Mouse (Mus musculus) embryonic facial prominence, embryonic 11.5 days (tissue): ENCODE data around the gene C8g. TPM values are rescaled to one million over a fixed set of nuclear protein-coding genes. Genes with fewer than 3 reads are reported as not detected.

Experiments
- ATAC-seq: fragments of 200-750 bp; cut with Nextera tagmentation; replicated peaks from 2 replicates; pipeline ENCODE4 v1.8.0; 2017; ENCODE audit warnings: low read depth; ENCODE audit not compliant: insufficient number of reproducible peaks, low FRiP score, low TSS enrichment
- DNase-seq: peaks from one replicate; pipeline ENCODE4 v3.0.0-alpha.2; 2015; ENCODE audit warnings: low spot score
- H3K27ac ChIP-seq: fragments of 300-500 bp; sonication (generic); replicated peaks from 2 replicates; pipeline ENCODE4 v1.5.1; 2014; ENCODE audit warnings: mild to moderate bottlenecking, low read depth, low read length, control low read depth
- H3K27me3 ChIP-seq: fragments of 300-500 bp; sonication (generic); 2 replicates; pipeline ENCODE4 v1.6.1; 2014; ENCODE audit warnings: mild to moderate bottlenecking, low read length, moderate library complexity, mixed read lengths; ENCODE audit not compliant: control insufficient read depth, insufficient read depth
- H3K36me3 ChIP-seq: fragments of 300-500 bp; sonication (generic); replicated peaks from 2 replicates; pipeline ENCODE4 v1.6.1; 2014; ENCODE audit warnings: low read depth, mild to moderate bottlenecking, low read length, moderate library complexity, mixed read lengths; ENCODE audit not compliant: control insufficient read depth, insufficient read depth
- H3K4me1 ChIP-seq: fragments of 300-500 bp; sonication (generic); 2 replicates; pipeline ENCODE4 v1.6.1; 2014; ENCODE audit warnings: low read length, mixed read lengths; ENCODE audit not compliant: control insufficient read depth, insufficient read depth
- H3K4me2 ChIP-seq: fragments of 300-500 bp; sonication (generic); 2 replicates; pipeline ENCODE4 v1.6.1; 2014; ENCODE audit warnings: low read depth, mild to moderate bottlenecking, control low read depth, low read length, moderate library complexity
- H3K4me3 ChIP-seq: fragments of 300-500 bp; sonication (generic); 2 replicates; pipeline ENCODE4 v1.5.1; 2014; ENCODE audit warnings: low read depth, low read length, control low read depth
- H3K9ac ChIP-seq: fragments of 300-500 bp; sonication (generic); replicated peaks from 2 replicates; pipeline ENCODE4 v1.6.1; 2014; ENCODE audit warnings: mild to moderate bottlenecking, control low read depth, low read length
- H3K9me3 ChIP-seq: fragments of 300-500 bp; sonication (generic); replicated peaks from 2 replicates; pipeline ENCODE4 v1.6.1; 2016; ENCODE audit warnings: mild to moderate bottlenecking, low read length, inconsistent platforms, mixed read lengths; ENCODE audit not compliant: control insufficient read depth
- WGBS: fragments of 180-500 bp; shearing (Covaris S2); extraction: QIAGEN DNeasy Blood & Tissue Kit; methylation state at CpG from one replicate; pipeline ENCODE4 v1.1.7; 2014; 5-methylcytosine and 5-hydroxymethylcytosine counted together
- polyA plus RNA-seq: library from polyadenylated mRNA; unstranded; fragments of >200 nt; fragmentation: Nextera tagmentation; extraction: Ambion mirVana; gene quantifications from 2 replicates; pipeline ENCODE4 v1.2.1, GENCODE M21; 2014

C8g gene
- polyA plus RNA-seq, 1 experiment from 2014 or later = 4.3 TPM

- no peak for ATAC-seq
- Histone ChIP-seq H3K27ac (no peak overlapping the region), H3K4me2 (no peak overlapping the region), H3K9me3 (no peaks in the 10 kb centered on the region), H3K36me3 (no peaks in the 10 kb centered on the region; the same call in none of the 2 replicates), H3K4me1 (peaks cover 5% of the 10 kb centered on the region), H3K4me3 (no peak overlapping the region), H3K27me3 (no peaks in the 10 kb centered on the region), H3K9ac (no peak overlapping the region)
- DNase-seq = no peak
- WGBS = 97% methylated on average over 4 of the region's 4 CpGs
These were observed 4.3 kb upstream of the C8g start for GRCm38 (mm10) chr2:25505860-25506259.

GRCm38 (mm10) chr2:25505000-25505399, 3.5 kb upstream of the C8g start:
- no peaks in the 10 kb centered on the region for H3K9me3 ChIP-seq
- no peak for ATAC-seq
- H3K4me1 ChIP-seq = peaks cover 5% of the 10 kb centered on the region
- no peak for DNase-seq
- no peak overlapping the region for H3K4me2 ChIP-seq
- H3K27ac ChIP-seq = no peak overlapping the region
- no peaks in the 10 kb centered on the region for H3K27me3 ChIP-seq
- 80% methylated on average over 1 of the region's 1 CpGs for WGBS
- H3K4me3 ChIP-seq = no peak overlapping the region
- H3K9ac ChIP-seq = no peak overlapping the region
- H3K36me3 ChIP-seq = no peaks in the 10 kb centered on the region; the same call in none of the 2 replicates

- H3K9me3 ChIP-seq = no peaks in the 10 kb centered on the region
- H3K4me1 ChIP-seq = peaks cover 5% of the 10 kb centered on the region
- no peak overlapping the region for H3K27ac ChIP-seq
- H3K36me3 ChIP-seq = no peaks in the 10 kb centered on the region; the same call in none of the 2 replicates
- DNase-seq (no peak), ATAC-seq (no peak)
- H3K4me2 ChIP-seq = no peak overlapping the region
- H3K9ac ChIP-seq = no peak overlapping the region
- H3K4me3 ChIP-seq = no peak overlapping the region
- H3K27me3 ChIP-seq = no peaks in the 10 kb centered on the region
- WGBS = 97% methylated on average over 19 of the region's 19 CpGs
These were observed 3.0 kb upstream of the C8g start for GRCm38 (mm10) chr2:25504538-25504937.

GRCm38 (mm10) chr2:25502726-25503125, 1.2 kb upstream of the C8g start:
- Histone ChIP-seq H3K27me3 (no peaks in the 10 kb centered on the region), H3K4me3 (no peak overlapping the region)

GRCm38 (mm10) chr2:25500576-25501405, 728 bp downstream of the C8g start, which contains the start of gene Fbxw5:
Gene Fbxw5 (plus strand): TSS chr2:25500750.
- H3K4me1 ChIP-seq = peaks cover 5% of the 10 kb centered on the region
- no peaks in the 10 kb centered on the region for H3K27me3 ChIP-seq
- peak within 1 kb of the TSS; percentile 94 for H3K9ac ChIP-seq
- peak; percentile 97 for DNase-seq
- H3K4me2 ChIP-seq = peak within 1 kb of the TSS; percentile 69
- peak; percentile 78 for ATAC-seq
- 2% methylated on average over 36 of the region's 44 CpGs for WGBS
- H3K36me3 ChIP-seq = no peaks in the 10 kb centered on the region; the same call in 1 of the 2 replicates
- H3K9me3 ChIP-seq = no peaks in the 10 kb centered on the region
- H3K4me3 ChIP-seq = peak within 1 kb of the TSS; percentile 89
- peak within 1 kb of the TSS; percentile 35; the same call in 1 of the 2 replicates for H3K27ac ChIP-seq

More at GRCm38 (mm10) chr2:25502726-25503125, 1.2 kb upstream of the C8g start:
- H3K9me3 ChIP-seq = no peaks in the 10 kb centered on the region
- no peak overlapping the region for H3K27ac ChIP-seq
- no peaks in the 10 kb centered on the region; the same call in none of the 2 replicates for H3K36me3 ChIP-seq
- WGBS = 84% methylated on average over 3 of the region's 3 CpGs
- ATAC-seq (no peak), DNase-seq (no peak)
- no peak overlapping the region for H3K4me2 ChIP-seq
- peaks cover 5% of the 10 kb centered on the region for H3K4me1 ChIP-seq
- H3K9ac ChIP-seq = no peak overlapping the region

- 64% methylated on average over 6 of the region's 6 CpGs for WGBS
- H3K4me1 ChIP-seq = peaks cover 5% of the 10 kb centered on the region
These were observed 1.4 kb downstream of the C8g start for GRCm38 (mm10) chr2:25500071-25500575.

GRCm38 (mm10) chr2:25498622-25499478, 2.7 kb downstream of the C8g start:
- Histone ChIP-seq H3K9me3 (no peaks in the 10 kb centered on the region), H3K27me3 (no peaks in the 10 kb centered on the region), H3K9ac (no peak overlapping the region), H3K4me3 (no peak overlapping the region), H3K4me2 (no peak overlapping the region), H3K4me1 (peaks cover 5% of the 10 kb centered on the region), H3K36me3 (no peaks in the 10 kb centered on the region), H3K27ac (no peak overlapping the region)
- ATAC-seq (no peak), DNase-seq (no peak)
- 70% methylated on average over 15 of the region's 15 CpGs for WGBS

More at GRCm38 (mm10) chr2:25500071-25500575, 1.4 kb downstream of the C8g start:
- no peaks in the 10 kb centered on the region for H3K27me3 ChIP-seq
- H3K27ac ChIP-seq = no peak overlapping the region
- no peaks in the 10 kb centered on the region; the same call in 1 of the 2 replicates for H3K36me3 ChIP-seq
- ATAC-seq (peak; percentile 14), DNase-seq (no peak)
- H3K9ac ChIP-seq = peak overlapping the region; percentile 94
- H3K4me2 ChIP-seq = peak overlapping the region; percentile 41
- peak overlapping the region; percentile 89 for H3K4me3 ChIP-seq
- H3K9me3 ChIP-seq = no peaks in the 10 kb centered on the region
